Mouse (Mus musculus) CH12.LX (cell line): ENCODE measurements at regions not wholly inside any gene's neighbourhood (a gene's known extent, or its start where the extent isn't known, plus 50 kb on each side); places are given as distances from the start of the nearest gene placed in this dataset.

Source experiments
- BHLHE40 ChIP-seq: IDR thresholded peaks from 2 replicates; pipeline ENCODE4 v1.6.1; 2011; ENCODE audit warnings: mild to moderate bottlenecking, low read depth, low read length, improper control_type of control experiment
- CTCF ChIP-seq, 2 experiments: IDR thresholded peaks in 1 of 2; conservative IDR thresholded peaks in 1 of 2; 2 replicates each; pipeline ENCODE4 v1.5.1; 2011 to 2012; ENCODE audit warnings: low read depth in 2 of 2, low read length in 2 of 2, improper control_type of control experiment in 1 of 2, inconsistent platforms in 1 of 2, mild to moderate bottlenecking in 1 of 2, moderate library complexity in 1 of 2
- E2F4 ChIP-seq: IDR thresholded peaks from 2 replicates; pipeline ENCODE4 v1.6.1; 2011; ENCODE audit warnings: low read depth, low read length, improper control_type of control experiment; ENCODE audit not compliant: insufficient replicate concordance
- EP300 ChIP-seq: IDR thresholded peaks from 2 replicates; pipeline ENCODE4 v1.6.1; 2011; ENCODE audit warnings: low read length, improper control_type of control experiment
- ETS1 ChIP-seq: conservative IDR thresholded peaks from 2 replicates; pipeline ENCODE4 v1.6.1; 2012; ENCODE audit warnings: low read depth, mild to moderate bottlenecking, inconsistent platforms, low read length, improper control_type of control experiment, moderate library complexity
- JUN ChIP-seq: IDR thresholded peaks from 2 replicates; pipeline ENCODE4 v1.6.1; 2011; ENCODE audit warnings: low read depth, mild to moderate bottlenecking, low read length, improper control_type of control experiment, moderate library complexity; ENCODE audit not compliant: insufficient read depth
- MAX ChIP-seq: IDR thresholded peaks from 2 replicates; pipeline ENCODE4 v1.6.1; 2011; ENCODE audit warnings: low read length, improper control_type of control experiment
- POLR2A ChIP-seq: IDR thresholded peaks from 2 replicates; pipeline ENCODE4 v1.6.1; 2011; ENCODE audit warnings: low read depth, mild to moderate bottlenecking, improper control_type of control experiment, low read length
- SMC3 ChIP-seq: IDR thresholded peaks from 2 replicates; pipeline ENCODE4 v1.6.1; 2011; ENCODE audit warnings: low read depth, low read length, improper control_type of control experiment
- TBP ChIP-seq: conservative IDR thresholded peaks from 2 replicates; pipeline ENCODE4 v1.6.1; 2011; ENCODE audit warnings: low read depth, low read length, improper control_type of control experiment
- ZC3H11A ChIP-seq: IDR thresholded peaks from 2 replicates; pipeline ENCODE4 v1.6.1; 2012; ENCODE audit warnings: low read depth, mild to moderate bottlenecking, inconsistent platforms, low read length, improper control_type of control experiment
- ZNF384 ChIP-seq: IDR thresholded peaks from 2 replicates; pipeline ENCODE4 v1.6.1; 2012; ENCODE audit warnings: low read depth, low read length, improper control_type of control experiment, inconsistent platforms

- TF ChIP-seq EP300, result no peak
- no peak for TF ChIP-seq POLR2A
- TF ChIP-seq ETS1, result no peak
- no peak for TF ChIP-seq MAX
- no peak for TF ChIP-seq ZNF384
- no peak for TF ChIP-seq CTCF (conservative IDR thresholded peaks at IDR 0.05 in 1 of 2, IDR thresholded peaks at IDR 0.05 in 1 of 2; ENCODE audit: low read depth in 2 of 2, low read length in 2 of 2)
- TF ChIP-seq JUN, result no peak
- TF ChIP-seq TBP, result no peak
- no peak for TF ChIP-seq BHLHE40
- no peak for TF ChIP-seq SMC3
- no peak for TF ChIP-seq ZC3H11A
- no peak for TF ChIP-seq E2F4
Observed at GRCm38 (mm10) chr14:48055861-48056260, 64.8 kb upstream of the Peli2 start.
